Mouse (Mus musculus): ENCODE results near the gene Mxi1. TPM values are rescaled to one million over a fixed set of nuclear protein-coding genes. Genes with fewer than 3 reads are reported as not detected.

Mxi1 gene
- polyA plus RNA-seq, 1 experiment: 34.3 TPM

- no peak for TF ChIP-seq GATA1 (IDR thresholded peaks at IDR 0.05; ENCODE audit: low read length)
These were observed 81.1 kb downstream of the Mxi1 start for GRCm38 (mm10) chr19:53391386-53391785.

GRCm38 (mm10) chr19:53391787-53392186 is 81.5 kb downstream of the Mxi1 start:
- TF ChIP-seq GATA1 (IDR thresholded peaks at IDR 0.05; ENCODE audit: low read length): no peak

GRCm38 (mm10) chr19:53392781-53393343 is 82.5 kb downstream of the Mxi1 start:
- no peak for TF ChIP-seq GATA1 (IDR thresholded peaks at IDR 0.05; ENCODE audit: low read length)

- no peak for TF ChIP-seq GATA1 (IDR thresholded peaks at IDR 0.05; ENCODE audit: low read length)
These were observed 83.3 kb downstream of the Mxi1 start for GRCm38 (mm10) chr19:53393646-53394045.

GRCm38 (mm10) chr19:53394552-53394951 is 84.2 kb downstream of the Mxi1 start:
- no peak for TF ChIP-seq GATA1 (IDR thresholded peaks at IDR 0.05; ENCODE audit: low read length)

GRCm38 (mm10) chr19:53397451-53398233 is 87.3 kb downstream of the Mxi1 start:
- no peak for TF ChIP-seq GATA1 (IDR thresholded peaks at IDR 0.05; ENCODE audit: low read length)

- no peak for TF ChIP-seq GATA1 (IDR thresholded peaks at IDR 0.05; ENCODE audit: low read length)
These were observed 88.9 kb downstream of the Mxi1 start for GRCm38 (mm10) chr19:53399213-53399612.

- TF ChIP-seq GATA1 (IDR thresholded peaks at IDR 0.05; ENCODE audit: low read length): no peak
These were observed 90.2 kb downstream of the Mxi1 start for GRCm38 (mm10) chr19:53400332-53401110.

- no peak for TF ChIP-seq GATA1 (IDR thresholded peaks at IDR 0.05; ENCODE audit: low read length)
These were observed 92.6 kb downstream of the Mxi1 start for GRCm38 (mm10) chr19:53402741-53403432.

GRCm38 (mm10) chr19:53404219-53404836 is 94.0 kb downstream of the Mxi1 start:
- TF ChIP-seq GATA1 (IDR thresholded peaks at IDR 0.05; ENCODE audit: low read length): no peak

GRCm38 (mm10) chr19:53404837-53405356 is 94.6 kb downstream of the Mxi1 start:
- TF ChIP-seq GATA1 (IDR thresholded peaks at IDR 0.05; ENCODE audit: low read length): no peak

GRCm38 (mm10) chr19:53405810-53406209 is 95.5 kb downstream of the Mxi1 start:
- no peak for TF ChIP-seq GATA1 (IDR thresholded peaks at IDR 0.05; ENCODE audit: low read length)

GRCm38 (mm10) chr19:53407350-53407749 is 97.0 kb downstream of the Mxi1 start:
- TF ChIP-seq GATA1 (IDR thresholded peaks at IDR 0.05; ENCODE audit: low read length): no peak

- no peak for TF ChIP-seq GATA1 (IDR thresholded peaks at IDR 0.05; ENCODE audit: low read length)
These were observed 98.1 kb downstream of the Mxi1 start for GRCm38 (mm10) chr19:53408398-53408797.
